Mouse (Mus musculus): ENCODE results near the gene Qpct. TPM values are rescaled to one million over a fixed set of nuclear protein-coding genes. Genes with fewer than 3 reads are reported as not detected.

Qpct gene
- polyA plus RNA-seq, 1 experiment from 2014 or later = 12.6 TPM

- Histone ChIP-seq H3K9me3 (no peaks in the 10 kb centered on the region), H3K27me3 (no peaks in the 10 kb centered on the region), H3K9ac (replicated peaks) (no peak overlapping the region), H3K27ac (no peak overlapping the region), H3K4me2 (replicated peaks) (no peak overlapping the region), H3K36me3 (no peaks in the 10 kb centered on the region), H3K4me3 (replicated peaks) (no peak overlapping the region), H3K4me1 (replicated peaks) (no peaks in the 10 kb centered on the region)
- WGBS = 79% methylated on average over 4 of the region's 4 CpGs
- ATAC-seq = 0 out of 2 replicates have a peak, but pooled peaks have one; percentile 50
Measured at GRCm38 (mm10) chr17:79032782-79033181, 18.9 kb upstream of the Qpct start.

- no peak overlapping the region for H3K4me3 ChIP-seq (replicated peaks)
- H3K27me3 ChIP-seq = no peaks in the 10 kb centered on the region
- no peaks in the 10 kb centered on the region for H3K36me3 ChIP-seq
- no peak overlapping the region for H3K4me2 ChIP-seq (replicated peaks)
- H3K9ac ChIP-seq (replicated peaks) = no peak overlapping the region
- H3K9me3 ChIP-seq = no peaks in the 10 kb centered on the region
- no peak overlapping the region for H3K27ac ChIP-seq
- no peaks in the 10 kb centered on the region for H3K4me1 ChIP-seq (replicated peaks)
- no peak for ATAC-seq
Measured at GRCm38 (mm10) chr17:79039660-79040059, 12.0 kb upstream of the Qpct start.

GRCm38 (mm10) chr17:79043705-79044104, 8.0 kb upstream of the Qpct start:
- 98% methylated on average over 2 of the region's 2 CpGs for WGBS
- Histone ChIP-seq H3K27ac (no peak overlapping the region), H3K4me1 (replicated peaks) (no peaks in the 10 kb centered on the region), H3K27me3 (no peaks in the 10 kb centered on the region), H3K9ac (replicated peaks) (no peak overlapping the region), H3K4me3 (replicated peaks) (no peak overlapping the region), H3K36me3 (no peaks in the 10 kb centered on the region), H3K4me2 (replicated peaks) (no peak overlapping the region), H3K9me3 (no peaks in the 10 kb centered on the region)
- ATAC-seq = no peak

- H3K27ac ChIP-seq = peak overlapping the region; percentile 71
- H3K4me1 ChIP-seq (replicated peaks) = peaks cover 4% of the 10 kb centered on the region; the same call in 1 of the 2 replicates
- peaks cover 8% of the 10 kb centered on the region for H3K27me3 ChIP-seq
- H3K4me2 ChIP-seq (replicated peaks) = peak overlapping the region; percentile 96
- peak overlapping the region; percentile 75 for H3K9ac ChIP-seq (replicated peaks)
- peak overlapping the region; percentile 67 for H3K4me3 ChIP-seq (replicated peaks)
- H3K36me3 ChIP-seq = no peaks in the 10 kb centered on the region
- WGBS = under 1% methylated on average over 45 of the region's 45 CpGs
- no peaks in the 10 kb centered on the region for H3K9me3 ChIP-seq
- ATAC-seq = peak; percentile 97
Measured at GRCm38 (mm10) chr17:79052088-79052812, 544 bp downstream of the Qpct start.

- ATAC-seq = no peak
- 77% methylated on average over 6 of the region's 6 CpGs for WGBS
- no peak overlapping the region for H3K27ac ChIP-seq
- H3K4me3 ChIP-seq (replicated peaks) = no peak overlapping the region
- no peak overlapping the region for H3K9ac ChIP-seq (replicated peaks)
- peaks cover 5% of the 10 kb centered on the region for H3K27me3 ChIP-seq
- H3K4me2 ChIP-seq (replicated peaks) = no peak overlapping the region
- no peaks in the 10 kb centered on the region for H3K4me1 ChIP-seq (replicated peaks)
- H3K36me3 ChIP-seq = no peaks in the 10 kb centered on the region
- no peaks in the 10 kb centered on the region for H3K9me3 ChIP-seq
Measured at GRCm38 (mm10) chr17:79058271-79058670, 6.6 kb downstream of the Qpct start.

GRCm38 (mm10) chr17:79060221-79060620, 8.5 kb downstream of the Qpct start:
- WGBS = 81% methylated on average over 5 of the region's 5 CpGs
- H3K27ac ChIP-seq = no peak overlapping the region
- H3K36me3 ChIP-seq = no peaks in the 10 kb centered on the region
- H3K4me3 ChIP-seq (replicated peaks) = no peak overlapping the region
- no peaks in the 10 kb centered on the region for H3K27me3 ChIP-seq
- ATAC-seq = no peak
- no peak overlapping the region for H3K9ac ChIP-seq (replicated peaks)
- H3K4me1 ChIP-seq (replicated peaks) = no peaks in the 10 kb centered on the region
- no peaks in the 10 kb centered on the region for H3K9me3 ChIP-seq
- H3K4me2 ChIP-seq (replicated peaks) = no peak overlapping the region

GRCm38 (mm10) chr17:79064250-79064649, 12.5 kb downstream of the Qpct start:
- Histone ChIP-seq H3K27me3 (no peaks in the 10 kb centered on the region), H3K4me3 (replicated peaks) (no peak overlapping the region), H3K4me2 (replicated peaks) (no peak overlapping the region), H3K9me3 (no peaks in the 10 kb centered on the region), H3K9ac (replicated peaks) (no peak overlapping the region), H3K4me1 (replicated peaks) (no peaks in the 10 kb centered on the region), H3K27ac (no peak overlapping the region), H3K36me3 (no peaks in the 10 kb centered on the region)
- 84% methylated on average over 1 of the region's 1 CpGs for WGBS
- ATAC-seq = no peak

GRCm38 (mm10) chr17:79068581-79068980, 16.9 kb downstream of the Qpct start:
- no peak overlapping the region for H3K9ac ChIP-seq (replicated peaks)
- no peak overlapping the region for H3K27ac ChIP-seq
- H3K4me3 ChIP-seq (replicated peaks) = no peak overlapping the region
- no peaks in the 10 kb centered on the region for H3K9me3 ChIP-seq
- no peaks in the 10 kb centered on the region for H3K4me1 ChIP-seq (replicated peaks)
- no peak overlapping the region for H3K4me2 ChIP-seq (replicated peaks)
- no peaks in the 10 kb centered on the region for H3K36me3 ChIP-seq
- WGBS = 77% methylated on average over 7 of the region's 7 CpGs
- ATAC-seq = no peak
- no peaks in the 10 kb centered on the region for H3K27me3 ChIP-seq

- no peak for ATAC-seq
Measured at GRCm38 (mm10) chr17:79069019-79069418, 17.3 kb downstream of the Qpct start.

GRCm38 (mm10) chr17:79069766-79070480, 18.2 kb downstream of the Qpct start:
- ATAC-seq = no peak
- 88% methylated on average over 14 of the region's 14 CpGs for WGBS

More at GRCm38 (mm10) chr17:79069019-79069418, 17.3 kb downstream of the Qpct start:
- H3K27me3 ChIP-seq = no peaks in the 10 kb centered on the region
- no peaks in the 10 kb centered on the region for H3K4me1 ChIP-seq (replicated peaks)
- no peak overlapping the region for H3K4me3 ChIP-seq (replicated peaks)
- whole genome bisulfite sequencing = 37% methylated on average over 4 of the region's 4 CpGs
- no peak overlapping the region for H3K27ac ChIP-seq
- H3K9me3 ChIP-seq = no peaks in the 10 kb centered on the region
- H3K4me2 ChIP-seq (replicated peaks) = no peak overlapping the region
- H3K36me3 ChIP-seq = no peaks in the 10 kb centered on the region
- no peak overlapping the region for H3K9ac ChIP-seq (replicated peaks)

GRCm38 (mm10) chr17:79071951-79072350, 20.2 kb downstream of the Qpct start:
- no peak overlapping the region for H3K27ac ChIP-seq
- H3K4me2 ChIP-seq (replicated peaks) = no peak overlapping the region
- no peaks in the 10 kb centered on the region for H3K4me1 ChIP-seq (replicated peaks)
- H3K36me3 ChIP-seq = no peaks in the 10 kb centered on the region
- H3K4me3 ChIP-seq (replicated peaks) = no peak overlapping the region
- 74% methylated on average over 11 of the region's 11 CpGs for WGBS
- no peak overlapping the region for H3K9ac ChIP-seq (replicated peaks)
- no peaks in the 10 kb centered on the region for H3K27me3 ChIP-seq
- no peaks in the 10 kb centered on the region for H3K9me3 ChIP-seq
- no peak for ATAC-seq

More at GRCm38 (mm10) chr17:79069766-79070480, 18.2 kb downstream of the Qpct start:
- no peak overlapping the region for H3K9ac ChIP-seq (replicated peaks)
- no peaks in the 10 kb centered on the region for H3K36me3 ChIP-seq
- no peaks in the 10 kb centered on the region for H3K27me3 ChIP-seq
- no peak overlapping the region for H3K27ac ChIP-seq
- no peak overlapping the region for H3K4me3 ChIP-seq (replicated peaks)
- no peaks in the 10 kb centered on the region for H3K9me3 ChIP-seq
- no peak overlapping the region for H3K4me2 ChIP-seq (replicated peaks)
- no peaks in the 10 kb centered on the region for H3K4me1 ChIP-seq (replicated peaks)

- no peak for ATAC-seq
Measured at GRCm38 (mm10) chr17:79076974-79077847, 25.5 kb downstream of the Qpct start.

More at GRCm38 (mm10) chr17:79076974-79077847, 25.5 kb downstream of the Qpct start:
- no peaks in the 10 kb centered on the region for H3K36me3 ChIP-seq
- no peak overlapping the region for H3K4me2 ChIP-seq (replicated peaks)
- no peak overlapping the region for H3K9ac ChIP-seq (replicated peaks)
- no peaks in the 10 kb centered on the region for H3K27me3 ChIP-seq
- H3K9me3 ChIP-seq = no peaks in the 10 kb centered on the region
- H3K4me1 ChIP-seq (replicated peaks) = no peaks in the 10 kb centered on the region
- no peak overlapping the region for H3K27ac ChIP-seq
- H3K4me3 ChIP-seq (replicated peaks) = no peak overlapping the region
- WGBS = 89% methylated on average over 8 of the region's 8 CpGs

Measured in midbrain, embryonic 13.5 days (tissue).